Mouse (Mus musculus): ENCODE results near the gene Galns. TPM values are rescaled to one million over a fixed set of nuclear protein-coding genes. Genes with fewer than 3 reads are reported as not detected.

The Galns gene
- total and polyA plus RNA-seq, 3 experiments = 16.4 to 25.6 (median 25.6) TPM

GRCm38 (mm10) chr8:122617947-122618546, 6.8 kb upstream of the Galns start:
- peak; percentile 72 for DNase-seq (ENCODE audit: extremely low read depth)
- peaks cover 5 to 34% of the 10 kb centered on the region in 2 experiments for H3K36me3 ChIP-seq (replicated peaks in 1 of 2; ENCODE audit: control insufficient read depth in 1 of 2, insufficient read depth in 1 of 2, low read length in 1 of 2)
- H3K4me3 ChIP-seq (replicated peaks in 1 of 3; ENCODE audit: low read depth in 2 of 3, low read length in 2 of 3, poor library complexity in 1 of 3) = no peak overlapping the region
- no peak overlapping the region for H3K4me2 ChIP-seq (ENCODE audit: insufficient read depth, low read depth, poor library complexity, severe bottlenecking)
- H3K27ac ChIP-seq (ENCODE audit: insufficient read depth, low read depth) = no peak overlapping the region
- dilution Hi-C loops (cut with MboI; ENCODE audit: extremely low pct_ligation_motif_present, extremely low pct_unique_long_range_greater_than_20kb, low sequenced_read_pairs) (no loop called here), in situ Hi-C loops (cut with MboI; ENCODE audit: low pct_ligation_motif_present, low pct_unique_long_range_greater_than_20kb, low sequenced_read_pairs) (no loop called here)
- TF ChIP-seq USF1 (IDR thresholded peaks at IDR 0.05; ENCODE audit: low read depth, low read length) (no peak), EP300 (IDR thresholded peaks at IDR 0.05; ENCODE audit: low read length) (no peak), USF2 (conservative IDR thresholded peaks at IDR 0.05; ENCODE audit: low read depth, low read length) (no peak), E2F4 (IDR thresholded peaks at IDR 0.05; ENCODE audit: insufficient replicate concordance, low read depth, low read length) (no peak), UBTF (IDR thresholded peaks at IDR 0.05; ENCODE audit: low read depth, low read length) (no peak), POLR2A (IDR thresholded peaks at IDR 0.05; ENCODE audit: low read depth, low read length) (no peak), HCFC1 (IDR thresholded peaks at IDR 0.05; ENCODE audit: low read depth, low read length) (no peak), MAX (IDR thresholded peaks at IDR 0.05; ENCODE audit: low read length) (no peak), SMC3 (IDR thresholded peaks at IDR 0.05; ENCODE audit: low read depth, low read length) (peak; percentile 88), TCF12 (IDR thresholded peaks at IDR 0.05; ENCODE audit: low read depth, low read length) (peak; percentile 24; the same call in 1 of the 2 replicates), NELFE (IDR thresholded peaks at IDR 0.05; ENCODE audit: low read depth, low read length) (no peak), JUN (IDR thresholded peaks at IDR 0.05; ENCODE audit: insufficient read depth, low read depth, low read length) (no peak), CTCF (conservative IDR thresholded peaks at IDR 0.05 in 1 of 2, IDR thresholded peaks at IDR 0.05 in 1 of 2; ENCODE audit: low read depth in 2 of 2, low read length in 2 of 2) (peak in 1 of 2 experiments; percentile 77; a peak in 2 of 4 replicates), MAFK (IDR thresholded peaks at IDR 0.05; ENCODE audit: insufficient replicate concordance, low read length) (no peak), GABPA (IDR thresholded peaks at IDR 0.05; ENCODE audit: insufficient replicate concordance, low read depth, low read length) (no peak), ELF1 (IDR thresholded peaks at IDR 0.05; ENCODE audit: low read depth, low read length) (no peak), BHLHE40 (IDR thresholded peaks at IDR 0.05; ENCODE audit: low read depth, low read length) (no peak), ZNF384 (IDR thresholded peaks at IDR 0.05; ENCODE audit: low read depth, low read length) (peak; percentile 94), RAD21 (IDR thresholded peaks at IDR 0.05; ENCODE audit: low read depth, low read length) (peak; percentile 75), MXI1 (IDR thresholded peaks at IDR 0.05; ENCODE audit: low read depth, low read length) (no peak), CHD1 (IDR thresholded peaks at IDR 0.05; ENCODE audit: low read depth, low read length) (no peak), PAX5 (IDR thresholded peaks at IDR 0.05; ENCODE audit: low read length) (no peak), NRF1 (IDR thresholded peaks at IDR 0.05; ENCODE audit: low read depth, low read length) (no peak), TBP (conservative IDR thresholded peaks at IDR 0.05; ENCODE audit: low read depth, low read length) (no peak), MAZ (IDR thresholded peaks at IDR 0.05; ENCODE audit: low read depth, low read length) (peak; percentile 63; the same call in 1 of the 2 replicates), ETS1 (conservative IDR thresholded peaks at IDR 0.05; ENCODE audit: low read depth, low read length) (no peak), ZKSCAN1 (IDR thresholded peaks at IDR 0.05; ENCODE audit: borderline replicate concordance, low read depth, low read length) (no peak), MEF2A (IDR thresholded peaks at IDR 0.05; ENCODE audit: borderline replicate concordance, low read depth, low read length) (no peak), JUND (conservative IDR thresholded peaks at IDR 0.05; ENCODE audit: low read depth, low read length) (no peak), ZMIZ1 (IDR thresholded peaks at IDR 0.05; ENCODE audit: low read depth, low read length) (no peak), POLR2AphosphoS2 (IDR thresholded peaks at IDR 0.05; ENCODE audit: low read depth, low read length) (no peak), SIN3A (IDR thresholded peaks at IDR 0.05; ENCODE audit: low read length) (no peak), KAT2A (IDR thresholded peaks at IDR 0.05; ENCODE audit: insufficient replicate concordance, low read length) (no peak), ZC3H11A (IDR thresholded peaks at IDR 0.05; ENCODE audit: low read depth, low read length) (peak; percentile 63), RCOR1 (conservative IDR thresholded peaks at IDR 0.05; ENCODE audit: low read depth, low read length) (no peak), MYC (IDR thresholded peaks at IDR 0.05; ENCODE audit: low read depth, low read length) (no peak), CHD2 (IDR thresholded peaks at IDR 0.05; ENCODE audit: low read length) (no peak)
- H3K4me1 ChIP-seq (ENCODE audit: control insufficient read depth in 1 of 2, insufficient read depth in 2 of 2) = peaks cover under 1 to 24% of the 10 kb centered on the region in 2 experiments; a peak in 2 of 4 replicates
- H3K27me3 ChIP-seq (replicated peaks) = no peaks in the 10 kb centered on the region
- H3K79me2 ChIP-seq (replicated peaks; ENCODE audit: control insufficient read depth, extremely low read depth, insufficient read depth, poor library complexity, severe bottlenecking) = no peaks in the 10 kb centered on the region
- H3K9ac ChIP-seq (ENCODE audit: insufficient read depth, low read depth) = no peak overlapping the region
- no peaks in the 10 kb centered on the region for H3K9me3 ChIP-seq (replicated peaks; ENCODE audit: low read length)
